Mouse (Mus musculus) layer of hippocampus, adult 9-10 months (tissue): ENCODE measurements around the gene Saysd1.
A peak's percentile ranks its signal among the peaks of the same experiment; 100 is the strongest.

ENCODE experiments used
- DNase-seq: peaks from one replicate; pipeline ENCODE4 v3.0.0; 2022; ENCODE audit warnings: low spot score

Saysd1 gene

GRCm38 (mm10) chr14:20162686-20163085, 24.4 kb upstream of the Saysd1 start:
- no peak for DNase-seq

- DNase-seq = no peak
Observed at GRCm38 (mm10) chr14:20158727-20159681, 20.7 kb upstream of the Saysd1 start.

GRCm38 (mm10) chr14:20157595-20157994, 19.3 kb upstream of the Saysd1 start:
- no peak for DNase-seq

- DNase-seq = no peak
Observed at GRCm38 (mm10) chr14:20155718-20156117, 17.4 kb upstream of the Saysd1 start.

GRCm38 (mm10) chr14:20154937-20155336, 16.6 kb upstream of the Saysd1 start:
- no peak for DNase-seq

GRCm38 (mm10) chr14:20154245-20154644, 15.9 kb upstream of the Saysd1 start:
- DNase-seq = no peak

GRCm38 (mm10) chr14:20149127-20150080, 11.1 kb upstream of the Saysd1 start:
- DNase-seq = no peak

- no peak for DNase-seq
Observed at GRCm38 (mm10) chr14:20148514-20148913, 10.2 kb upstream of the Saysd1 start.

- no peak for DNase-seq
Observed at GRCm38 (mm10) chr14:20147854-20148253, 9.5 kb upstream of the Saysd1 start.

GRCm38 (mm10) chr14:20144093-20144492, 5.8 kb upstream of the Saysd1 start:
- no peak for DNase-seq

GRCm38 (mm10) chr14:20134965-20135671, 3.2 kb downstream of the Saysd1 start:
- no peak for DNase-seq

GRCm38 (mm10) chr14:20128162-20128561, 10.2 kb downstream of the Saysd1 start:
- DNase-seq = no peak

GRCm38 (mm10) chr14:20127406-20128087, 10.8 kb downstream of the Saysd1 start:
- DNase-seq = no peak

- DNase-seq = no peak
Observed at GRCm38 (mm10) chr14:20120868-20121267, 17.5 kb downstream of the Saysd1 start.

GRCm38 (mm10) chr14:20120012-20120411, 18.3 kb downstream of the Saysd1 start:
- no peak for DNase-seq

GRCm38 (mm10) chr14:20116149-20116605, 22.2 kb downstream of the Saysd1 start:
- DNase-seq = no peak

GRCm38 (mm10) chr14:20114951-20115350, 23.4 kb downstream of the Saysd1 start:
- no peak for DNase-seq

GRCm38 (mm10) chr14:20113964-20114363, 24.4 kb downstream of the Saysd1 start:
- peak; percentile 75 for DNase-seq

GRCm38 (mm10) chr14:20113189-20113961, 25.0 kb downstream of the Saysd1 start:
- DNase-seq = no peak

- DNase-seq = no peak
Observed at GRCm38 (mm10) chr14:20112218-20112617, 26.1 kb downstream of the Saysd1 start.
